Mouse (Mus musculus): ENCODE measurements around the gene Clec4d. TPM values are rescaled to one million over a fixed set of nuclear protein-coding genes. Genes with fewer than 3 reads are reported as not detected.

Clec4d gene
- polyA plus RNA-seq (2017; shearing (Covaris generic)): not detected

GRCm38 (mm10) chr6:123261555-123262161 is at the start of gene Clec4d:
TSS of gene Clec4d (plus strand) at chr6:123262111.

GRCm38 (mm10) chr6:123229644-123230043 is 32.3 kb upstream of the Clec4d start, which contains the start of gene Clec4n:
TSS of gene Clec4n (plus strand) at chr6:123229843.

DNA sequence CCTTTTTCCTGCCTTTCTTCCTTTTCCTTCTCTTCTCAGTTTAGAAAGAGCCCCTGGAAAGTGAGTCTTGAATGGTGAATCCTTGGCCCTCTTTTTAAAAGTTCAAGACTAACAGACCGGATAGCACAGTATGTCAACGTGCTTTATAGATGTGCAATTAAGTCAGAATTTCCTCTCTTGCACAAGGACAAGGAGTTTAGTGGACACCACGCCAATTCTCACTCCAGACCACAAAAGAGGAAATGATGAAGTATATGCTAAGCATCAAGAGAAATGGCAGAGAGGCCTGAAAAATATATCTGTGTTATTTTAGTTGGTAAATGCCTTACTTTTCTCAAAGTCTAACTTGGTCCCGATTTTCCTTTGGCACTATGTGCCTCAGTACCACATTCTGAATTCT is 27.8 kb downstream of the Clec4d start, which contains the start of gene Clec4e:
Gene Clec4e, minus strand, starts transcription at position 118 of the 400 bp plus-strand sequence.

GRCm38 (mm10) chr6:123308033-123308432 is 46.1 kb downstream of the Clec4d start, which contains the start of gene Vmn2r19:
TSS of gene Vmn2r19 (plus strand) at chr6:123308333.

Other genes starting within 250 kb of the Clec4d start
- not detected for gene Clec4b1, start 212.1 kb upstream of the Clec4d start, polyA plus RNA-seq (2017; shearing (Covaris generic))
- gene Clec4a2, start 155.7 kb upstream of the Clec4d start, polyA plus RNA-seq (2017; shearing (Covaris generic)): not detected
- not detected for gene Clec4b2, start 89.2 kb upstream of the Clec4d start, polyA plus RNA-seq (2017; shearing (Covaris generic))
- not detected for gene Clec4n, start 32.3 kb upstream of the Clec4d start, polyA plus RNA-seq (2017; shearing (Covaris generic))
- gene Clec4e, start 27.8 kb downstream of the Clec4d start, polyA plus RNA-seq (2017; shearing (Covaris generic)): 0.22 TPM
- not detected for gene Vmn2r19, start 46.2 kb downstream of the Clec4d start, polyA plus RNA-seq (2017; shearing (Covaris generic))
- gene Vmn2r20, start 156.0 kb downstream of the Clec4d start, polyA plus RNA-seq (2017; shearing (Covaris generic)): 0.04 TPM